Mouse (Mus musculus) monocyte, adult 2 months (primary cell): ENCODE data around the gene Klk11.

Experiments
- DNase-seq, 2 experiments: peaks; one replicate each; pipeline ENCODE4 v3.0.0; 2022; ENCODE audit warnings: low spot score in 2 of 2, low read depth in 1 of 2

Klk11 gene

DNA sequence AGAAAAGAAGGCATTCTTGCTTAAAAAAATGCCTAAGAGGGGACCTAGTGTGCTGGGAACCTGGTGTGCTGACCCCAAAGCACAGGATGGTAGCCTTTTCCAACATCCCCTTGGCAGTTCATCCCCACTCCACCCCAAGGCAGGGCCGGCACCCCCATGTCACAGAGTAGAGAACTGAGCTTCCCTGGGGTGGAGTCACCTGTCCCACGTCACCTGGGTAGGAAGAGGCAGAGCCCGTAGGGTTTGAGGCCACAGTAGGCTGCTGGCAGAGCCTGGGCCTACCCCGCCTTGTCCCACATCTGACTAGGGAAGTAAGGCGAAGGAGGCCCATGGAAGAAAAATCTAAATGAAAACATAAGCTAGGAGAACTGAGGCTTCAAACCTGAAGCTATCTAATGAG is at the start of gene Klk11:
Klk11 (plus strand) TSS at position 241 of the 400 bp plus-strand sequence.
- DNase-seq = peak in 1 of 2 experiments; percentile 0

GRCm38 (mm10) chr7:43747788-43748187 is 26.6 kb upstream of the Klk11 start:
- peak; percentile 23 to 44 for DNase-seq

DNA sequence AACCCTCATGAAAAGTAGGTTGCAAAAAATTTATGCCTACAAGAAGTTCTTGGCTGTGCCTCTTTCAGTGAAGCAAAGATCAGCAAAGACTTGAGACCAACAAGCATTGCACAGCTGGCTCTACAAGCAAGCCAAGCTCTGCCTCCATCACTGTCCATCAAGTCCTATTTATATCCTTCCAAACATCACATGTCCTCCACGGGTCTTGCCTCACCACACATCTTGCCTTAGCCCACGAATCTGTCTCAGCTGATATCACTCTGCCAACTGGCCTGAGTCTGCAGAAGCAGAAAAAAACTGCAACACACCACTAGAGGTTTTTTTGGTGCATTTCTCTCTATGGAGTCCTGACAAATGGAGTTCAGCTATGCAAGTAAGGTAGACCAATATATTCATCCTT is 21.6 kb upstream of the Klk11 start:
- no peak for DNase-seq

GRCm38 (mm10) chr7:43766484-43766883 is 7.9 kb upstream of the Klk11 start:
- no peak for DNase-seq

GRCm38 (mm10) chr7:43768597-43768996 is 5.8 kb upstream of the Klk11 start, which contains the start of gene Klk12:
Klk12 (plus strand) TSS chr7:43768897.
- DNase-seq = peak in 1 of 2 experiments; percentile 0

DNA sequence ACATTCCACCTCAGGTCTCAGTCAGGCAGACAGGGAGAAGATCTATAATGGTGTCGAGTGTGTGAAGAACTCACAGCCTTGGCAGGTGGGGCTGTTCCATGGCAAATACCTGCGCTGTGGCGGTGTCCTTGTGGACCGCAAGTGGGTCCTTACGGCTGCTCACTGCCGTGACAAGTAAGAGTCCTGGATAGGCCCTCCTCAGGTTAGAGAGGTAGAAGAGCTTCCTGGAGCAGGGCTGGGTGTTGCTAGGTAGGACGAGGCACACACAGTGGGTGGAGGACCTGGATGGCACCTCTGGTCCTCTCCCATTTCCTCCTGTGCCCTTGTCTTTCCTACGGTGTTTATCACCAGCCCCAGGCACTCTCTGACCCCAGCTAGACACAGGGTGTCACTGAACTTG is 4.8 kb upstream of the Klk11 start:
- no peak for DNase-seq

DNA sequence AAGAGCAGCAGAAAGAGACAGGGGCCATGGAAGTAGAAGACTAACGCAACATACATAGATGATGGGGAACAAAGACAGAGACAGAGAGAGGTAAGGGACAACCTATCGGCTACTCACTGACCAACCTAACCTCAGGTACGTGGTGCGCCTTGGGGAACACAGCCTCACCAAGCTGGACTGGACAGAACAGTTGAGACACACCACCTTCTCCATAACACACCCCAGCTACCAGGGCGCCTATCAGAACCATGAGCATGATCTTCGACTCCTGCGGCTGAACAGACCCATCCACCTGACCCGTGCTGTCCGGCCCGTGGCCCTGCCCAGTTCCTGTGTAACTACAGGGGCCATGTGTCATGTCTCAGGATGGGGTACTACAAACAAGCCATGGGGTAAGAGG is 3.7 kb upstream of the Klk11 start:
- peak in 1 of 2 experiments; percentile 0 for DNase-seq

DNA sequence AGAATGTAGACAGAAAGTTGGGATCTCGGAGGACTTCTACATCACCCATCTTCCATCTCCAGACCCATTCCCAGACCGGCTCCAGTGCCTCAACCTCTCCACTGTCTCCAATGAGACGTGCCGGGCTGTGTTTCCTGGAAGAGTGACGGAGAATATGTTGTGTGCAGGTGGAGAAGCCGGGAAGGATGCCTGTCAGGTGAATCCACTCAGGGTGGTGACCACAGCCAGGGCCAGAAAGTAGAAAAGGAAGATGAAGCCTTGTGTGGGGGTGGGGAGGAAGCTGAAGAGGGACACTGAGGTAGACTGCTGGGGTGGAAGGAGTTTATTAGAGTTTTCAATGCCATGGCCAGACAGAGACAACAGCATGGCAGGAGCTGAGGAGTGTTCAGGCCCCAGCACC is 2.5 kb upstream of the Klk11 start:
- peak in 1 of 2 experiments; percentile 0 for DNase-seq

DNA sequence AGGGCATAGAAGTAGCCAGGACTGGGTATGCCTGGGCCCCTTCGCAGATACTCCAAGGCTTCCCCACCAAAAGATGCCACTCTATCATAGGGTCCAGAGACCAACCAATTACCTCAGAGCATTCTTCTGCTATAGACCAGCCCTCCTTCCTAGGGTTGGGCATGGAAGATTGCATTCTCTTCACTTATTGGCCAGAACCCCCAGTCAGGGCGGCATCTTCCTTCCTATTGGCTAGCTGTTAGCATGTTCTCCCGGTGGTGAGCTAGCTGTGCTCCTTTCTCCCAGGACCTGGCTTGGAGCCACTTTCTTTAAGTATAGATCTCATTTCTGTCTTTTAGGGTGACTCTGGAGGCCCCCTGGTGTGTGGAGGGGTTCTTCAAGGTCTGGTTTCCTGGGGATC is 1.5 kb upstream of the Klk11 start:
- peak in 1 of 2 experiments; percentile 0 for DNase-seq

DNA sequence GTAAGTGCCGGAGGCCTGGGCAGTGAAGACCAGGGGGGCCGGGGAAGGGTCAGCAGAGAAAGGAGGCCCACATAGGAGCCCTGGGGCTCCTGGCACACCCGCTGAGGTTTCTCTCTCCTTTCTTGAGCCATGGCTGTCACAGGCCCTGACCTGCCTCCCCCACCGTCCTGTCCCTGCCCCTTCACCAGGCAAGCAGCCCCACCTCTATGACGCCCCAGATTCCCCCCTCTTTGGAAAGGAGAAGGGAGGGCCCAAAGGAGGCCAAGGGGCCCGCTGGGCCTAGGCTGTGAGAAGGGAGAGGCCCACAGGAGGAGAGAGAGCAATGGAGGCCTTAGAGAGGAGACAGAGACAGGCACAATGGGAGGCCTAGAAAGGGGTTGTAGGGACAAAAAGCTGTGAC is 398 bp downstream of the Klk11 start:
- DNase-seq = no peak

- peak in 1 of 2 experiments; percentile 0 for DNase-seq
Measured at GRCm38 (mm10) chr7:43775311-43776057, 1.1 kb downstream of the Klk11 start.

GRCm38 (mm10) chr7:43776506-43776905 is 2.1 kb downstream of the Klk11 start:
- DNase-seq = no peak

- DNase-seq = no peak
Measured at GRCm38 (mm10) chr7:43777423-43777822, 3.0 kb downstream of the Klk11 start.

GRCm38 (mm10) chr7:43778176-43778970 is 4.0 kb downstream of the Klk11 start:
- no peak for DNase-seq

- DNase-seq = no peak
Measured at GRCm38 (mm10) chr7:43780241-43780640, 5.8 kb downstream of the Klk11 start.

GRCm38 (mm10) chr7:43780746-43781145 is 6.3 kb downstream of the Klk11 start, which contains the start of gene Klk10:
Klk10 (plus strand) TSS chr7:43781035.
- no peak for DNase-seq

- DNase-seq = no peak
Measured at GRCm38 (mm10) chr7:43781541-43781940, 7.1 kb downstream of the Klk11 start.

- peak; percentile 51 to 81 for DNase-seq
Measured at GRCm38 (mm10) chr7:43782275-43783265, 8.2 kb downstream of the Klk11 start.

- no peak for DNase-seq
Measured at GRCm38 (mm10) chr7:43785286-43785685, 10.9 kb downstream of the Klk11 start.

GRCm38 (mm10) chr7:43788096-43788495 is 13.7 kb downstream of the Klk11 start:
- no peak for DNase-seq

- no peak for DNase-seq
Measured at GRCm38 (mm10) chr7:43789295-43789694, 14.9 kb downstream of the Klk11 start.
